Mouse (Mus musculus) liver, adult 2 months (tissue): ENCODE results near the gene Scn3a.

Source experiments
- CTCF ChIP-seq: fragments of 200-500 bp; IDR thresholded peaks from 2 replicates; pipeline ENCODE4 v1.5.1; 2011; ENCODE audit warnings: low read depth, low read length, control low read depth
- POLR2A ChIP-seq: fragments of 200-500 bp; IDR thresholded peaks from 2 replicates; pipeline ENCODE4 v1.6.1; 2011; ENCODE audit warnings: low read length, control low read depth; ENCODE audit not compliant: insufficient read depth; ENCODE audit errors: extremely low read depth

- TF ChIP-seq CTCF = no peak
- TF ChIP-seq POLR2A = no peak
Observed at GRCm38 (mm10) chr2:65481007-65481672, 86.3 kb downstream of the Scn3a start.
